Mouse (Mus musculus): ENCODE measurements around the gene Acbd6.

Acbd6 gene

GRCm38 (mm10) chr1:155724301-155724700 is 166.4 kb downstream of the Acbd6 start:
- no peak for DNase-seq (ENCODE audit: low read depth)

- no peak for DNase-seq (ENCODE audit: low read depth)
Measured at GRCm38 (mm10) chr1:155725876-155726275, 168.0 kb downstream of the Acbd6 start.

- DNase-seq (ENCODE audit: low read depth), result no peak
Measured at GRCm38 (mm10) chr1:155727830-155728229, 169.9 kb downstream of the Acbd6 start.

- DNase-seq (ENCODE audit: low read depth), result no peak
Measured at GRCm38 (mm10) chr1:155729113-155729795, 171.3 kb downstream of the Acbd6 start.

- peak; percentile 17 for DNase-seq (ENCODE audit: low read depth)
Measured at GRCm38 (mm10) chr1:155731156-155731555, 173.2 kb downstream of the Acbd6 start.

- no peak for DNase-seq (ENCODE audit: low read depth)
Measured at GRCm38 (mm10) chr1:155736096-155736825, 178.3 kb downstream of the Acbd6 start.

- no peak for DNase-seq (ENCODE audit: low read depth)
Measured at GRCm38 (mm10) chr1:155737017-155737808, 179.3 kb downstream of the Acbd6 start.

GRCm38 (mm10) chr1:155737809-155738383 is 180.0 kb downstream of the Acbd6 start:
- no peak for DNase-seq (ENCODE audit: low read depth)
